23 mouse cellular contexts compared by ENCODE assay signal in genomic region chr7:104137305-104137704, GRCm38 (mm10). TPM values are rescaled to one million over a fixed set of nuclear protein-coding genes. Genes with fewer than 3 reads are reported as not detected.
"Had no signal": no experiment of that assay in that cellular context is flagged by ENCODE, and none has a peak within 500 bp of the region (broad histone marks: within the 10 kb centered on the region; RNA-seq: fewer than 3 reads in every experiment).

Olfr643 (minus strand) TSS chr7:104137405.

- H3K9me3 ChIP-seq: neural tube, embryonic 13.5 days; neural tube, embryonic 15.5 days; stomach, embryonic 15.5 days had no signal

- H3K4me1 ChIP-seq: neural tube, embryonic 13.5 days; neural tube, embryonic 15.5 days; stomach, embryonic 15.5 days had no signal

- H3K4me2 ChIP-seq: neural tube, embryonic 13.5 days; neural tube, embryonic 15.5 days; stomach, embryonic 15.5 days had no signal

- H3K27me3 ChIP-seq: neural tube, embryonic 13.5 days; neural tube, embryonic 15.5 days; stomach, embryonic 15.5 days had no signal

- H3K4me3 ChIP-seq: neural tube, embryonic 13.5 days; neural tube, embryonic 15.5 days; stomach, embryonic 15.5 days had no signal

- DNase-seq: retina, postnatal 1 day; right cerebral cortex, adult 18-20 months; right cerebral cortex, postnatal 14 days; right cerebral cortex, postnatal 25 days; right cerebral cortex, postnatal 4 days; spleen, adult 18-20 months; thymus, adult 18-20 months; thymus, adult 2 months; thymus, postnatal 14 days; thymus, postnatal 25 days; thymus, postnatal 36 days; thymus, postnatal 4 days had no signal

- H3K36me3 ChIP-seq: neural tube, embryonic 13.5 days; neural tube, embryonic 15.5 days; stomach, embryonic 15.5 days had no signal

- H3K27ac ChIP-seq: neural tube, embryonic 13.5 days; neural tube, embryonic 15.5 days; stomach, embryonic 15.5 days; stomach, postnatal 0 days had no signal

- H3K9ac ChIP-seq: neural tube, embryonic 13.5 days; neural tube, embryonic 15.5 days; stomach, embryonic 15.5 days had no signal

RNA-seq across cellular contexts. Expression of gene Olfr643, which starts in this region (rescaled TPM):
- polyA plus RNA-seq: neural tube, embryonic 13.5 days; neural tube, embryonic 14.5 days; neural tube, embryonic 15.5 days; small intestine, adult 2 months; spleen, adult 2 months; stomach, embryonic 14.5 days; stomach, embryonic 15.5 days; stomach, embryonic 16.5 days; stomach, postnatal 0 days; thymus, adult 2 months; thymus, postnatal 0 days; urinary bladder, adult 2 months had no signal
